Mouse (Mus musculus): ENCODE data around the gene Tuba1c. TPM values are rescaled to one million over a fixed set of nuclear protein-coding genes. Genes with fewer than 3 reads are reported as not detected.
"Not testable (repeated sequence)": the region's sequence is repeated elsewhere in the genome, so short reads cannot be mapped to it uniquely, and the experiment has no call there.

Gene Tuba1c
- polyA plus RNA-seq, 1 experiment: 173 TPM

DNA sequence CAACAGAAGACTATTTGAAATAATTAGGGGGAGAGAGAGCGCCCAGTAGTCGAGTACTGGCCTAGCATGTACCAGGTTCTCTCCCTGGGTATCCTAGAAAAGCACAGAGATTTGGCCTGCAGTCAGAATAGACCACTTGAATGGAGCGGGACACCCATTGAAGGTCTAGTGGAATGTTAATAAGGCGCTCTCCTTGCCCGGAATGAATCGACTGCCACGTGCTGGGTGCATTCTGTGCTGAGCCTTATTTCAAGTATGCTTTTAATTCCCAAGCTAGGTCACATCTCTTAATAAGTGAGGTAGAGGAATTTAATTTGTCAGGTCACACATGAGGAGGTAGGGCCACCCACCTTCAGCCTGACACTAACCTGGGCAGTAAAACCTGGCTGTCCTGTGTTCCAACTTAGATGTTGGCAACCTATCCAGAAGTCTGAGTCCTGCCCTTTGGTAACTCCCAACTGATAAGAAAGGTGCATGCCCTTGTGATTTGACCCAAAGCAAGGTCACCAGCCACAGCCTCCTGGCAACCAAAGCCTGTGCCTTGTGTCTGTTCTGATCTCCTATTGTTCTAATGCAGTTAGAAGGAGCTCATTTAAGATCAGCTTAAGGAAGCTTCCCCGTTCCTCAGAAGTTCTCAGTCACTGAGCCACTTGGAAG, 6.7 kb downstream of the Tuba1c start:
- TF ChIP-seq CTCF (IDR thresholded peaks at IDR 0.05; ENCODE audit: low read depth, low read length) (no peak; the same call in 1 of the 2 replicates), POLR2A (IDR thresholded peaks at IDR 0.05; ENCODE audit: borderline replicate concordance, low read depth, low read length) (no peak)
- no peak overlapping the region for H3K27ac ChIP-seq (ENCODE audit: insufficient read depth, low read depth, low read length)
- H3K4me3 ChIP-seq (ENCODE audit: insufficient read depth, low read length): no peak overlapping the region
- peaks cover 12% of the 10 kb centered on the region for H3K4me1 ChIP-seq (ENCODE audit: control insufficient read depth, insufficient read depth, low read length)

DNA sequence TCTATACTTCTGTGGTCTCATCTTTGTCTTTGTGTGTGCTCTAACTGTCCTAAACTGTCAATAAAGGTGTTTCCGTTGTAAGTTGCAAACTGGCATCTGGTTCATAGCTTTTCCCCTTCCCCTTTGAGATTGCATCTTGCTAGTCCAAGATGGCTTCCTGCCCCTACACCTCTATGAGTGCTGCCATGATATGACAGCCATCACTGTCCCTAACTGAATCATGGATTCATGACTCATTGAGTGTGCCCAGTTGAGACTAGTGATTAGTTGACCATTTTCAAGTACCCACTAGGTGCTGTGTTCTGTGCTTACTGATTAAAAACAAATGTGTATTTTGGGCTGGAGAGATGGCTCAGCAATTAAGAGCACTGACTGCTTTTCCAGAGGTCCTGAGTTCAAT, 8.3 kb downstream of the Tuba1c start:
- TF ChIP-seq POLR2A (IDR thresholded peaks at IDR 0.05; ENCODE audit: borderline replicate concordance, low read depth, low read length): no peak
- no peak for TF ChIP-seq CTCF (IDR thresholded peaks at IDR 0.05; ENCODE audit: low read depth, low read length)
- peaks cover 16% of the 10 kb centered on the region for H3K4me1 ChIP-seq (ENCODE audit: control insufficient read depth, insufficient read depth, low read length)
- H3K27ac ChIP-seq (ENCODE audit: insufficient read depth, low read depth, low read length): no peak overlapping the region
- H3K4me3 ChIP-seq (ENCODE audit: insufficient read depth, low read length): no peak overlapping the region

GRCm38 (mm10) chr15:99038797-99039196, 9.1 kb downstream of the Tuba1c start:
- TF ChIP-seq CTCF (IDR thresholded peaks at IDR 0.05; ENCODE audit: low read depth, low read length): no peak
- H3K4me3 ChIP-seq (ENCODE audit: insufficient read depth, low read length): no peak overlapping the region
- H3K4me1 ChIP-seq (ENCODE audit: control insufficient read depth, insufficient read depth, low read length): peaks cover 18% of the 10 kb centered on the region
- no peak overlapping the region for H3K27ac ChIP-seq (ENCODE audit: insufficient read depth, low read depth, low read length)

DNA sequence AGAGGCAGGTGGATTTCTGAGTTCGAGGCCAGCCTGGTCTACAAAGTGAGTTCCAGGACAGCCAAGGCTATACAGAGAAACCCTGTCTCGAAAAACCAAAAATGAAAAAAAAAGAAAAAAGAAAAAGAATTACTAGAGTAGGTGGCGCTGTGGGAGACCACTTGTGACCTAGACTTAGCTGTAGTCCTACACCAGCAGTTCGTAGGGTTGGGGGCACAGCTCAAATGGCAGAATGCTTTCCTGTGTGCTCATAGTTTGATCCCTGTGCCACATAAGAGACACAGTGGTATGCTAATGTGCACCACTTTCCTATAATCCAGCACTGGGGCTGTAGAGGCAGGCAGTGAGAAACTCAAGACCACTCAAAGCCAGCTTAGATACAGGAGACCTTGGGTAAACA, 9.6 kb downstream of the Tuba1c start:
- Histone ChIP-seq H3K4me1 (ENCODE audit: control insufficient read depth, insufficient read depth, low read length) (peaks cover 16% of the 10 kb centered on the region), H3K4me3 (ENCODE audit: insufficient read depth, low read length) (no peak overlapping the region), H3K27ac (ENCODE audit: insufficient read depth, low read depth, low read length) (no peak overlapping the region)
- TF ChIP-seq CTCF (IDR thresholded peaks at IDR 0.05; ENCODE audit: low read depth, low read length): no peak
- no peak for TF ChIP-seq POLR2A (IDR thresholded peaks at IDR 0.05; ENCODE audit: borderline replicate concordance, low read depth, low read length)

GRCm38 (mm10) chr15:99039996-99040919, 10.6 kb downstream of the Tuba1c start:
- peak; percentile 49; the same call in 1 of the 2 replicates for TF ChIP-seq CTCF (IDR thresholded peaks at IDR 0.05; ENCODE audit: low read depth, low read length)
- TF ChIP-seq POLR2A (IDR thresholded peaks at IDR 0.05; ENCODE audit: borderline replicate concordance, low read depth, low read length): no peak
- H3K27ac ChIP-seq (ENCODE audit: insufficient read depth, low read depth, low read length): no peak overlapping the region
- no peak overlapping the region for H3K4me3 ChIP-seq (ENCODE audit: insufficient read depth, low read length)
- peaks cover 20% of the 10 kb centered on the region for H3K4me1 ChIP-seq (ENCODE audit: control insufficient read depth, insufficient read depth, low read length)

DNA sequence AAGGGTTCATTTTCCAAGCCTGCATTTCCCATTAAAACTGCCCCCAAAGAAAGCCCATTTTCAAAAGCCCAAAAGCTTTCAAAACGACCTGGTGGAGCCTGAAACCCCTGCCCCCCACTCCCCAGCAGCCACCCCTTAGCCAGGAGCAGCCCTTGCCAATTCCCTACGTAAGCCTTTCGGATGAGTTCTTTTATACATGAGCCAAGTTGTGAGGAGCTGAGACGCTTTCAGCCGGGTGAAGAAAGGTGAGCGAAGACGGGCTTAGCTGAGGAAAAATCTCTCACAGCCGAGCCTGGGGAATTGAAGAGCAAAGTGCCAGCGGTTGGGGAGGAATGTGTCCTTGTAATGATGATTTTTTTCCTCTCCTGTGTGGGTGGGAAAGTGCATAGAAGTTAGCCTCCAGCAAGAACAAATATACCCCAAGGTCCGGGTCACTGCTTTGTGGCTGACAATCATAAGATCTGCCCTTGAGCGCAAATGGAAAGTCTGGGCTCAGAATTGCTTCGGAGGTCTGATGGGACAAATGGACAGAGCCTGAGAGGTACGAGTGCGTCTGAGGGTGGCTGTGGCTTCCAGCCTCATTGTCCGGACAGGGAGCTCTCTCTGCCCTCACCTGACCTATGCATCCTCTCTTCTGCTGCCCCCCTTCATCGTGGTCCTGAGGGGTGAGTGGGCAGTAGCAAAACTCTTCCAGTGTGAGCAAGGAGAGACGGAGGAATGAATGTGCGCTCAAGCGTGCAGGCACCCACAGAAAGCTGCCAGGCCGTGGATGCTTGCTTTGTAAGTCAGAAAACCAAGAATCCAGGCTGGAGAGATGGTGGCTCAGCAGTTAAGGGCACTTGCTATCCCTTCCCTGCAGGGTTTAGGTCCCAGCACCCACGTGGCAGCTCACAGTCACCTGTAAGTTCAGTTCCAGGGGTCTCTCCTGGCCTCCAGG, 11.5 kb downstream of the Tuba1c start:
- no peak for TF ChIP-seq CTCF (IDR thresholded peaks at IDR 0.05; ENCODE audit: low read depth, low read length)
- no peak for TF ChIP-seq POLR2A (IDR thresholded peaks at IDR 0.05; ENCODE audit: borderline replicate concordance, low read depth, low read length)
- H3K27ac ChIP-seq (ENCODE audit: insufficient read depth, low read depth, low read length): no peak overlapping the region
- H3K4me1 ChIP-seq (ENCODE audit: control insufficient read depth, insufficient read depth, low read length): peaks cover 23% of the 10 kb centered on the region
- H3K4me3 ChIP-seq (ENCODE audit: insufficient read depth, low read length): no peak overlapping the region

DNA sequence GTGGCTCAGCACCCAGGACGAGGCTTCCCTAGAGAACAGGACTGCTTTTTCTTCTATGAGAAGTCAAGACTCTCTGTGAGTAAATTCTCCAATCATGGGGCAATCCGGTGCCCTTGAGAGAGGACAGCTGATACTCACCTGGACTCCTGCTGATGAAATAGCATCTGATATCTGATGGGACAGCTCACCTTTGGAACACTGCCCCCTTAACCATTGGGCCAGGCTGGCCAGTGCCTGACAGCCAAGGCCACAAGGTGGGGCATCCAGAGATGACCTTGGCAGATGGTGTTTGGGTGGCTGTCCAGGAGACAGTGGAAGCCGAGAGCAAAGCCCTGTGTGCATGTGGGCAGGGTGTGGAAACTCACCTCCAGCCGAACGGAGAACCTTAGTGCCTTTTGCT, 12.6 kb downstream of the Tuba1c start:
- H3K27ac ChIP-seq (ENCODE audit: insufficient read depth, low read depth, low read length): no peak overlapping the region
- H3K4me1 ChIP-seq (ENCODE audit: control insufficient read depth, insufficient read depth, low read length): peaks cover 23% of the 10 kb centered on the region
- TF ChIP-seq CTCF (IDR thresholded peaks at IDR 0.05; ENCODE audit: low read depth, low read length) (no peak), POLR2A (IDR thresholded peaks at IDR 0.05; ENCODE audit: borderline replicate concordance, low read depth, low read length) (no peak)
- H3K4me3 ChIP-seq (ENCODE audit: insufficient read depth, low read length): no peak overlapping the region

DNA sequence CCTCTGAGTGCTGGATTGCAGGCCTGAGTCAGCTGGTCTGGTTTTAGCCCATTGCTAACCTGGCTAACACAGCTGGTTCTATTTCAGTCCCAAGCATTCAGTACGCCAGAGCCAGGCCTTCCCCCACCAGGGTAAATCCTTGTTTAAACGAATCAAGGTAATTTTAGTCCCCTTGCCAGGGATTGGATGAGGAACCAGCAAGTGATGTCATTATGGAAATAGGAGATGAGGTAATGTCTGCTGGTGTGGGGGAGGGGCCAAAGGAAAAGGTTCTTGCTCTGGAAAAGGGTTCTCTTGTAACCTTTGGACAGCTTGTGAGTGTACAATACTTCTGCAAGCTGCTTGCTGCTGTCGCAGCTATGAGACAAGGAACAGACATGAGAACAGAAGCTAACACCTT, 15.2 kb downstream of the Tuba1c start:
- Histone ChIP-seq H3K4me3 (ENCODE audit: insufficient read depth, low read length) (no peak overlapping the region), H3K4me1 (ENCODE audit: control insufficient read depth, insufficient read depth, low read length) (peaks cover 23% of the 10 kb centered on the region), H3K27ac (ENCODE audit: insufficient read depth, low read depth, low read length) (no peak overlapping the region)
- TF ChIP-seq POLR2A (IDR thresholded peaks at IDR 0.05; ENCODE audit: borderline replicate concordance, low read depth, low read length) (no peak), CTCF (IDR thresholded peaks at IDR 0.05; ENCODE audit: low read depth, low read length) (no peak)

- H3K4me3 ChIP-seq (ENCODE audit: insufficient read depth, low read length); H3K27ac ChIP-seq (ENCODE audit: insufficient read depth, low read depth, low read length): not testable (repeated sequence)
- peaks cover 28% of the 10 kb centered on the region for H3K4me1 ChIP-seq (ENCODE audit: control insufficient read depth, insufficient read depth, low read length)
These were observed 16.0 kb downstream of the Tuba1c start for GRCm38 (mm10) chr15:99045734-99046133.
